Mouse (Mus musculus) midbrain, embryonic 14.5 days (tissue): ENCODE measurements around the gene Zscan2. TPM values are rescaled to one million over a fixed set of nuclear protein-coding genes. Genes with fewer than 3 reads are reported as not detected.

Experiments
- ATAC-seq: fragments of 200-750 bp; cut with Nextera tagmentation; 2 replicates; pipeline ENCODE4 v1.8.0; 2017; ENCODE audit warnings: moderate number of reproducible peaks, moderate library complexity; ENCODE audit not compliant: low FRiP score, low TSS enrichment
- DNase-seq: peaks from one replicate; pipeline ENCODE4 v3.0.0-alpha.2; 2015
- H3K27ac ChIP-seq: fragments of 300-500 bp; sonication (generic); replicated peaks from 2 replicates; pipeline ENCODE4 v1.5.1; 2014; ENCODE audit warnings: mild to moderate bottlenecking, low read depth, low read length, moderate library complexity
- H3K27me3 ChIP-seq: fragments of 300-500 bp; sonication (generic); 2 replicates; pipeline ENCODE4 v1.6.1; 2014; ENCODE audit warnings: low read length, control low read depth, mixed read lengths; ENCODE audit not compliant: control insufficient read depth, insufficient read depth
- H3K36me3 ChIP-seq: fragments of 300-500 bp; sonication (generic); 2 replicates; pipeline ENCODE4 v1.6.1; 2014; ENCODE audit warnings: low read length, control low read depth; ENCODE audit not compliant: control insufficient read depth, insufficient read depth
- H3K4me1 ChIP-seq: fragments of 300-500 bp; sonication (generic); 2 replicates; pipeline ENCODE4 v1.6.1; 2014; ENCODE audit warnings: mild to moderate bottlenecking, antibody characterized with exemption, low read length, control low read depth; ENCODE audit not compliant: control insufficient read depth, insufficient read depth
- H3K4me2 ChIP-seq: fragments of 300-500 bp; sonication (generic); 2 replicates; pipeline ENCODE4 v1.6.1; 2014; ENCODE audit warnings: mild to moderate bottlenecking, low read length, moderate library complexity
- H3K4me3 ChIP-seq: fragments of 300-500 bp; sonication (generic); replicated peaks from 2 replicates; pipeline ENCODE4 v1.5.1; 2014; ENCODE audit warnings: low read depth, low read length
- H3K9ac ChIP-seq: fragments of 300-500 bp; sonication (generic); replicated peaks from 2 replicates; pipeline ENCODE4 v1.6.1; 2014; ENCODE audit warnings: mild to moderate bottlenecking, low read length, moderate library complexity
- H3K9me3 ChIP-seq: fragments of 300-500 bp; sonication (generic); 2 replicates; pipeline ENCODE4 v1.6.1; 2016; ENCODE audit warnings: low read length, control low read depth, mixed read lengths; ENCODE audit not compliant: control insufficient read depth
- WGBS: fragments of 180-500 bp; shearing (Covaris S2); extraction: QIAGEN DNeasy Blood & Tissue Kit; methylation state at CpG from one replicate; pipeline ENCODE4 v1.1.7; 2014; 5-methylcytosine and 5-hydroxymethylcytosine counted together
- polyA plus RNA-seq: library from polyadenylated mRNA; unstranded; fragments of >200 nt; fragmentation: Nextera tagmentation; extraction: Ambion mirVana; gene quantifications from 2 replicates; pipeline ENCODE4 v1.2.1, GENCODE M21; 2014

Zscan2 gene
- polyA plus RNA-seq, 1 experiment from 2014 or later: 7.1 TPM

- Histone ChIP-seq H3K36me3 (peaks cover 62% of the 10 kb centered on the region), H3K27me3 (no peaks in the 10 kb centered on the region), H3K9me3 (no peaks in the 10 kb centered on the region), H3K4me2 (no peak overlapping the region), H3K27ac (no peak overlapping the region), H3K4me1 (peaks cover 15% of the 10 kb centered on the region; the same call in 1 of the 2 replicates), H3K9ac (no peak overlapping the region), H3K4me3 (no peak overlapping the region)
- ATAC-seq (no peak), DNase-seq (no peak)
- 93% methylated on average over 7 of the region's 7 CpGs for WGBS
Observed at GRCm38 (mm10) chr7:80897134-80897533, 36.4 kb downstream of the Zscan2 start.

GRCm38 (mm10) chr7:80897721-80898120 lies 37.0 kb downstream of the Zscan2 start:
- H3K4me1 ChIP-seq: peaks cover 15% of the 10 kb centered on the region; the same call in 1 of the 2 replicates
- H3K4me3 ChIP-seq: no peak overlapping the region
- no peak overlapping the region for H3K27ac ChIP-seq
- H3K36me3 ChIP-seq: peaks cover 57% of the 10 kb centered on the region
- WGBS: 94% methylated on average over 4 of the region's 4 CpGs
- no peaks in the 10 kb centered on the region for H3K9me3 ChIP-seq
- ATAC-seq (no peak), DNase-seq (no peak)
- no peak overlapping the region for H3K4me2 ChIP-seq
- no peaks in the 10 kb centered on the region for H3K27me3 ChIP-seq
- H3K9ac ChIP-seq: no peak overlapping the region

- DNase-seq: peak; percentile 97
- peak within 1 kb of the TSS; percentile 76 for H3K27ac ChIP-seq
- peaks cover 31% of the 10 kb centered on the region for H3K36me3 ChIP-seq
- no peaks in the 10 kb centered on the region for H3K9me3 ChIP-seq
- H3K27me3 ChIP-seq: no peaks in the 10 kb centered on the region
- H3K4me1 ChIP-seq: peaks cover 21% of the 10 kb centered on the region; the same call in 1 of the 2 replicates
- peak within 1 kb of the TSS; percentile 76 for H3K4me3 ChIP-seq
- under 1% methylated on average over 36 of the region's 36 CpGs for WGBS
- peak within 1 kb of the TSS; percentile 93 for H3K4me2 ChIP-seq
- ATAC-seq: peak; percentile 93
- peak within 1 kb of the TSS; percentile 69 for H3K9ac ChIP-seq
Observed at GRCm38 (mm10) chr7:80900944-80901501, 40.3 kb downstream of the Zscan2 start, which contains the start of gene Wdr73. TSS of gene Wdr73 (minus strand) at chr7:80901269.

GRCm38 (mm10) chr7:80901541-80902274 lies 41.0 kb downstream of the Zscan2 start:
- peak overlapping the region; percentile 76 for H3K27ac ChIP-seq
- H3K27me3 ChIP-seq: no peaks in the 10 kb centered on the region
- ATAC-seq (no peak), DNase-seq (peak; percentile 29)
- peak overlapping the region; percentile 93 for H3K4me2 ChIP-seq
- H3K9ac ChIP-seq: peak overlapping the region; percentile 69
- peaks cover 28% of the 10 kb centered on the region for H3K36me3 ChIP-seq
- H3K4me1 ChIP-seq: peaks cover 21% of the 10 kb centered on the region; the same call in 1 of the 2 replicates
- WGBS: 33% methylated on average over 15 of the region's 15 CpGs
- peak overlapping the region; percentile 76 for H3K4me3 ChIP-seq
- no peaks in the 10 kb centered on the region for H3K9me3 ChIP-seq

- ATAC-seq: no peak
- H3K4me3 ChIP-seq: no peak overlapping the region
- H3K4me1 ChIP-seq: peaks cover 21% of the 10 kb centered on the region; the same call in 1 of the 2 replicates
- H3K9ac ChIP-seq: no peak overlapping the region
- 87% methylated on average over 11 of the region's 11 CpGs for WGBS
- peaks cover 22% of the 10 kb centered on the region for H3K36me3 ChIP-seq
- H3K27me3 ChIP-seq: no peaks in the 10 kb centered on the region
- no peak overlapping the region for H3K4me2 ChIP-seq
- no peaks in the 10 kb centered on the region for H3K9me3 ChIP-seq
- no peak for DNase-seq
- H3K27ac ChIP-seq: no peak overlapping the region
Observed at GRCm38 (mm10) chr7:80903625-80904422, 43.1 kb downstream of the Zscan2 start.

- peak; percentile 87 for DNase-seq
- Histone ChIP-seq H3K4me2 (peak within 1 kb of the TSS; percentile 79), H3K36me3 (peaks cover 23% of the 10 kb centered on the region), H3K9ac (peak within 1 kb of the TSS; percentile 54), H3K9me3 (no peaks in the 10 kb centered on the region), H3K27ac (no peak within 1 kb of the TSS; the same call in 1 of the 2 replicates), H3K27me3 (no peaks in the 10 kb centered on the region), H3K4me3 (peak within 1 kb of the TSS; percentile 35), H3K4me1 (peaks cover 18% of the 10 kb centered on the region; the same call in 1 of the 2 replicates)
- peak; percentile 53 for ATAC-seq
- 6% methylated on average over 19 of the region's 19 CpGs for WGBS
Observed at GRCm38 (mm10) chr7:80904921-80905515, 44.3 kb downstream of the Zscan2 start, which contains the start of gene Nmb. TSS of gene Nmb (minus strand) at chr7:80905076.

- Histone ChIP-seq H3K4me1 (no peaks in the 10 kb centered on the region), H3K9ac (no peak overlapping the region), H3K27ac (no peak overlapping the region), H3K9me3 (no peaks in the 10 kb centered on the region), H3K27me3 (no peaks in the 10 kb centered on the region), H3K36me3 (peaks cover 71% of the 10 kb centered on the region), H3K4me2 (no peak overlapping the region), H3K4me3 (no peak overlapping the region)
- DNase-seq (no peak), ATAC-seq (no peak)
- 83% methylated on average over 7 of the region's 7 CpGs for WGBS
Observed at GRCm38 (mm10) chr7:80911053-80911452, 50.3 kb downstream of the Zscan2 start.

- WGBS: 92% methylated on average over 8 of the region's 8 CpGs
- no peak overlapping the region for H3K4me2 ChIP-seq
- no peak overlapping the region for H3K27ac ChIP-seq
- no peaks in the 10 kb centered on the region for H3K9me3 ChIP-seq
- no peaks in the 10 kb centered on the region for H3K4me1 ChIP-seq
- H3K36me3 ChIP-seq: peaks cover 74% of the 10 kb centered on the region
- ATAC-seq (no peak), DNase-seq (no peak)
- no peak overlapping the region for H3K9ac ChIP-seq
- H3K4me3 ChIP-seq: no peak overlapping the region
- no peaks in the 10 kb centered on the region for H3K27me3 ChIP-seq
Observed at GRCm38 (mm10) chr7:80912496-80912895, 51.8 kb downstream of the Zscan2 start.
